Mouse (Mus musculus) urinary bladder, postnatal 36 days (tissue): Measurements from ENCODE around the gene Hoxd8.

Experiments used
- DNase-seq, 2 experiments: peaks; one replicate each; pipeline ENCODE4 v3.0.0; 2022; ENCODE audit warnings: low spot score in 2 of 2, mixed read lengths in 1 of 2

Gene Hoxd8

DNA sequence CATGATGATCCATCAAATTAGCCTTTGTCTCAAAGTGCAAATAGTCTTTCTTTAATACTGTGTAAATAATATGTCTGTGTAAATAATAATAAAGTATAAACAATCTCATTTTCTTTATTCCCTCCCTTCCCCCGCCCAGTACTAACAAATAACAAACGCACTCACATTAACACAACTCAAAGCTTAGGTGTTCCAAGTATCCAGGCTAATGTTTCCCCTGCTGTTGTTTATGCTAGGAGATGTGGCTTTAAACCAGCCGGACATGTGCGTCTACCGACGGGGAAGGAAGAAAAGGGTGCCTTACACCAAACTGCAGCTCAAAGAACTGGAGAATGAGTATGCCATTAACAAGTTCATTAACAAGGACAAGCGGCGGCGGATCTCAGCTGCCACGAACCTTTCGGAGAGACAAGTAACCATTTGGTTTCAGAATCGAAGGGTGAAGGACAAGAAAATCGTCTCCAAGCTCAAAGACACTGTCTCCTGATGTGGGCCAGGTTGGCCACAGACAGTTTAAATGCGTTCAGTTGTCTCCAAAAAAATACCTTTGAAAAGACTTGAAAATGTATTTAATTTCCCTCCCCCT, 34.7 kb upstream of the Hoxd8 start:
- DNase-seq = no peak

DNA sequence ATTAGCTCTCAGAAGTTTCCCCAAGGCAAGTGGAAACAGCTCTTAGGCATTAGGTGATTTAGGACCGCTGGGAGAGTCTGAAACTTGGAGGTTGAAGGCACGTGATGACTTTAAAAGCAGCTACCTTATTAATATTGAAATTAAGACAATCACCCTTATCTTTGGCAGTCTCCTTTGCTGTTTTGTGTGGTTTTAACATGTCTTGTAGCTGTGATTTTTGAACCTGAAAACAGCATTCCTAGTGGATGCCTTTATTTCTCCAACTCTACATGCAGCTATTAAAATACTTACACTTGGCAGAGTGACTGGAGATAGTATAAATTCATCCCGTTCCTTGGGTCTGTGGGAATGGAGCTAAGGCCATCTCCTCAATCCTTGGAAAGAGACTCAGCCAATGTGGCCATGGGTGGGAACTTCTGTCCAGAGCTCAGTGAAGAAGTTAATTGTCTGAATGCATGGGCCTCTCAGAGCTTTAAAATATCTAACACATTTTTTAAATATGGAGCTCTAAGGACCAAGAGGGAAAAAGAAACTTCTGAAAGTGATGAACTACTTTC, 33.7 kb upstream of the Hoxd8 start:
- no peak for DNase-seq

DNA sequence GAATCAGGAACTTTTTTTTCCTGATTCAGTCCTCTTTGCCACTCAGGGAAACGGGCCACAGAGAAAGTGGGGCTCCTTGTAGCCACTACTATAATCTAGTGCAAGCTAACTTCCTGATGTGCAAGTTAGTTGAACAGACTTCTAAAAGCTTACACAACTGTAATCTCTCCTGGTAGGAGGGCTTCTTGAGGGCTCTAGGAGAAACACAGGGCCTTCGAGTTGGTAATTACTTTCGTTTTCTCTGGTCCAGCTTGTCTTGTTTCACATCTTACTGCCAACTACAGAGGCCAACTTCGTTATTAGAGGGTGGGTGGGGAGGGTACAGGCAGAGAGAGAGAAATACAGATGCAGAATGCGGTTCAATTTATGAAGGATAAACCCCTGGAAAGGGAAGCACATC, 32.6 kb upstream of the Hoxd8 start:
- no peak for DNase-seq

DNA sequence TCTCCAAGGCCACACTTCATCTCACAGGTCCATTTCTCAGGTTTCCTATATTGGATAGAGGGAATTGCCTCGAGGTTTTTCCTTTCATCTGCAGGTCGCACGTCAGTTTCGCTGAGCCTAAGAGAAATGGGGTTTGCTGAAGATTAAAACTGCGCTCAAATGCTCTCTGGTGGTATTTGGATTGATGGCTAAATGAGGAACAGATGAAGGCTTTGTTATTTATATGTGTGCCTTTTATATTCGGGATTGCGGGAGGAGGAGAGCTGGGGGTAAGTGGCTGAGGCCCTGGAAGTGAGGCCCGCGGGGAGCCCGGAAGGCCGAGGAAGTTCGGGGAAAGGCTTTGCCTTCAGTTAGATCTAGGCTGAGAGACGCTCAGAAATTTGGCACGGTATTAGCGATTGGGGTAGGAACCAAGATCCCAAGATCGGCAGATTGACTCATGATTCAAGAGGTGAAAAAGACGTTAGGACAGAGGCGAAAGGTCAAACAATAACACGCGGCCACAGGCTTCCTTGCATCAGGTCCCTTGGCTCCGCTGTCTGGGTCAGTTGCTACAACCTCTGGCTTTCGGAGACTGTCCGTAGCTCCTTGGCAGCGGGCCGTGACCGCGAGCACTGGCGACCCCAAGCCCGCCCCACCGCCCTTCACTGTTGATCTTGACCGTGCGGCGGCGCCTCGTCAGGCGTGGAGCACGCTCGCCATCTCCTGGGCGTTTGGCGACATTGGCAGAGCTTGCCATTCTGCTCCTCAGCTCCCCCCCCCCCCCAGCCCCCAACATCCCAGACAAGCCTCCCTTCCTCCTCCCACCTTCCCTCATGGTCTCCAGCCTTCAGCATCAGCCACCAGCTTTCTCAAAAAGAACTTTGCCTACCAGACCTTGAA, 31.7 kb upstream of the Hoxd8 start:
- no peak for DNase-seq

DNA sequence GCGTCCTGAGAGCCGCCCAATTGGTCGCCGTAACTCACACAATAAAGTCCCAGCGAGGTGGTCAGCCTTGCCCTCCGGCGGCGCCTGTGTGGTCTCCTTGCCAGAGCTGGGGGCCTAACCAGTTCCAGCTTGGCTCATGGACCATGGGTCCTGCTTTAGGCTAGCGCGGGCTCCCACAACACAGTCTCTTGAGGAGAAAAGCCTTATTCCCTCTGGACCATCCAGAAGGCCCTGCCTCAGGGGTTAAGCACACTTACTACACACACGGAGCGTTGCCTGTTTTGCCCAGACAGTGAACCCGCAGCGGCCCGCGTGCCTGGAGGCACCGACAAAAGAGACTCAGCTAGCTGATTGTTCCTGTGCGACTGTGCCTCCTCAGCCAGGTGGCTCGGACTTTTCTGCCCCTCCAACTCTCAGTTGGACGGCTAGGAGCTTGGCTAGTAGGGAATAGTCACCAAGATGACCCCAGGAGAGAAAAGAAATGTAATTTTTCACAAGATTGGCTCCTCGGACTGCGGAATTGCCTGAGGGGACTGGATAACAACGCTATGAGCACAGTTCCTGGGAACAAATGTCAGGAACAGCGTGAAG, 30.5 kb upstream of the Hoxd8 start:
- no peak for DNase-seq

DNA sequence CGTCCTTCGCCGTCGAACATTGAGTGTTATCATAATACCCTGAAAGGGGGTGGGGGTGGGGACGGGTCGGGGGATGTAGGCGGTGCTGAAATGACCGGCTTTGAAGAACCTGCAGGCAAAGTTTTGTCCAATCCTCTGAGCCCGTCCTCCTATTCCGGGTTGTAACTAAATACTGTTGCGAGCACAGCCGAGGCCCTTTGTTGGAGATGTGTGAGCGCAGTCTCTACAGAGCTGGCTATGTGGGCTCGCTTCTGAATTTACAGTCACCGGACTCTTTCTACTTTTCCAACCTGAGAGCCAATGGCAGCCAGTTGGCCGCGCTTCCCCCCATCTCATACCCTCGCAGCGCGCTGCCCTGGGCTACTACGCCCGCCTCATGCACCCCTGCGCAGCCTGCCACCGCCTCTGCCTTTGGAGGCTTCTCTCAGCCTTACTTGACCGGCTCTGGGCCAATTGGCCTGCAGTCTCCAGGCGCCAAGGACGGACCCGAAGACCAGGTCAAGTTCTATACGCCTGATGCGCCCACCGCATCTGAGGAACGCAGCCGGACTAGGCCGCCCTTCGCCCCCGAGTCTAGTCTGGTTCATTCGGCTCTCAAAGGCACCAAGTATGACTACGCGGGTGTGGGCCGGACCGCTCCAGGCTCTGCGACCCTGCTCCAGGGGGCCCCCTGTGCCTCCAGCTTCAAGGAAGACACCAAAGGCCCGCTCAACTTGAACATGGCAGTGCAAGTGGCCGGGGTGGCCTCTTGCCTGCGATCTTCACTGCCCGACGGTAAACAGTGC, 29.3 kb upstream of the Hoxd8 start, which contains the start of gene Hoxd12:
Gene Hoxd12, plus strand, starts transcription at position 133 of the 785 bp plus-strand sequence.
- DNase-seq = no peak

DNA sequence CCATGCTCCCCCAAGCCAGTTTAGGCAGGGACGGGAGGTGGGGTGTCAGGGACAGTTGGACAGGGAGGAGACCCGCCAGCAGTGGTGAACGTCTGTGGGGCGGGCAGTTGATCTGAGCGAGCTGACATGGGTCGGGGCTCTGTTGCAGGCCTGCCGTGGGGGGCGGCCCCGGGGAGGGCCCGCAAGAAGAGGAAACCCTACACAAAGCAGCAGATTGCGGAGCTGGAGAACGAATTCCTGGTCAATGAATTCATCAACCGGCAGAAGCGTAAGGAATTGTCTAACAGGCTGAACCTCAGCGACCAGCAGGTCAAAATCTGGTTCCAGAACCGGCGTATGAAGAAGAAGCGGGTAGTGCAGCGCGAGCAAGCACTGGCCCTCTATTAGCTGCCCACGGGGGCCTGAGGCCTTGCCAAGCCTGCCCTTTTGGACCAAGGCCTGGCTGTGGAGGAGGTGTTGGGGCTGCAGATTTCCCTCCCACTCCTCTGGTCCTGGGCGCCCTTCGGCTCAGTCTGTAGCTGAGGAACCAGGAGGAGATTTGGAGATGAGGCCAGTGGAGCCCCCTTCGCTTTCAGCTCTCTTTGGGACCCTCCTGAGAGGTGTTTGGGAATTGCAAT, 28.6 kb upstream of the Hoxd8 start:
- DNase-seq = no peak

DNA sequence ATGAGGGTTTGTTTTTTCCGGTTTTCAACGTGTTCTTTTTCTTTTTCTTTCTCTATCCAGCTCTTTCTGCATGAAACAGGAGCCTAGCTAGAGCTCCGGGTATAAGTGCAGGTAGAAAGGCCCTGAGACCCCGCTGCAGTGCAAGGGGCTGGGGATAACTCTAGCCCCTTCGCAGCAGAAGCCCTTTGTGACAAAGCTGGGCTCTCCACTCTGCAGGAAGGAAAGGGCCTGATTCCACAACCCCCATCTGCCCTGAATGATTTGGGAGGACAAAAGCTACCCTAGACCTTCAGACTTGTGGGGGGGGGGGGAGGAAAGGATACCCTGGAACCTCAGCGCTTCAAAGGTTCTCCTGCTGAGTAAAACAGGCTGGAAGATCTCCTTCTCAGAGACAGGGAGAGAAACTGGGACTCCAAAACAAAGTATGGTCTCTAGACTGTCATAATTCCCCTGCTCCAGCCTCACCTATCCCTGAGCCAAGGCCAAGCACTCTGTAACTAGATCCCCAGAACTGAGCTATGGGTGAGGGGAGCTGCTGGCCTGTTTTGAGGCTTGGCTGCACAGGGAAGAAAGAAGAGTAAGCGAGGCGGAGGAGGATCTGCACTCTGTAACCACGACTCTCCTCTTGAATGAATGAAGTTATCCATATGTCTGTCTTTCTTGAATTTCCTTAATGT, 27.9 kb upstream of the Hoxd8 start:
- no peak for DNase-seq

DNA sequence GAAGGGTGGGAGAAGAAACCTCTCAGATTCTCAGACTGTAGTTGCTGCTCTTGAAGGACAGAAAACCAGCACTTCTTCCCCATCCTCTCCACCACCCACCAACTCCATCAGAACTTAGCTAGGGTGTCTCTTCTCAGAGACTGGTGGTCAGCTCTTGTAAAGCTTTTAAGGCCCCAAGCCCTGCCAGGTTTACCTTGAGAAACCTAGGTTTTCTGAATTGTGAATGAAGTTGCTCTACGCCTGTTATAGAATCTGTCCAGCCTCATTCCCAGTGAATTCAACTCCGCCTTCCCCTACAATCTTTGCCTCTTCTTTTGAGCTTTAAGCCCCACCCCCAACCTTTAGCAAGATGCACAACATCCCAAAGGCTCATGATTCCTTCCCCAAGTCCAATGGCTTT, 27.3 kb upstream of the Hoxd8 start:
- DNase-seq = no peak

DNA sequence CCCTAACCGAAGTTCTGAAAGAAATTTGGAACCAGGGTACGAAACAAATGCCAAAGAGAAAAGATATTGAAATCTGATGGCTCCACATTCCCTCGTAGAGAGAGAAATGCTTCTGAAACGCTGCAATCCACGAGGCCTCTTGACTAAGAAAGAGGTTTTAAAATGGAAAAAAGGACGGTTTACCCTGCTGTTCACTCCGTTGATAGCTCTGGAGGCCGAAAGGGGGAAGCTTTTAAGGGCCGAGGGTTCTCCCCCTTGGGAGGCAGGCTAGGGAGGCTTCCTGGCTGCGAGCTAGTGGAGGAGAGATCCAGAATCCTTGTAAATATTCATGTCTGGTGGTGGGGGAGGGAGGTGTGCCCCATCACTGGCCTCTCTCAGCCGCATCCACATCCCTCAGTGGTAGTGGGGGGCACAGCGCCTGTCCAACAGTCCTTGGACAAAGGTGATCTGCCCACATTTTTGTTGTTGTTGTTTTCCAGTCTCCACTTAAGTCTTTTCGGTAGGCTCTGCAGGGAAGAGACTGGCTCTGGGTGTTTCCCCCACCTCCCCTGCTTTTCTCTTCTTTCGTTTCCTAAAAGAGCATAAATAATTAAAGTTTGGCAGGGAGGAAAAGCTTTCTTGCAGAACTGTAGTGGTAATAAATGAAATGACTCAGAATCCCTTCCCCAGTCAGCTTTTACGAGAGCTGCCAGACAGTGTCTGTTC, 25.4 kb upstream of the Hoxd8 start, which contains the start of gene Hoxd11:
Gene Hoxd11, plus strand, starts transcription at position 667 of the 705 bp plus-strand sequence.
- no peak for DNase-seq

DNA sequence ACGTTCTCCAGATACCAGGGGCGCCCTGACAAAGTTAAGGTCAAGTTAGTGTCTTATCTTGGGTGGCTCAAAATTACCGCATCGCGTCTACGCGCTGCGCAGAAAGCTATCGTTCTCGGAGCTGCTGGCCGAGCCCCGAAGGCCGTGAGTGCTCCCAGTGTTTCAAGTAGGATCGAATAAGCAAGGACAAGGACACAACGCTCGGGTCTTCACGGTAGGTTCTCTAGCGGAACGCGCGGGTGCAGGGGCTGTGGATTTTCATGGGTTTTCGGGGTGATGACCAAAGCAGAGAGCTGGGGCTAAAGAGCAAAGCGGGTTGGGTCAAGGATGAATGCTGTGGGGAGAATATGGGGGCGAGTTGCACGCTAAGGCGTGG, 24.8 kb upstream of the Hoxd8 start:
- no peak for DNase-seq

DNA sequence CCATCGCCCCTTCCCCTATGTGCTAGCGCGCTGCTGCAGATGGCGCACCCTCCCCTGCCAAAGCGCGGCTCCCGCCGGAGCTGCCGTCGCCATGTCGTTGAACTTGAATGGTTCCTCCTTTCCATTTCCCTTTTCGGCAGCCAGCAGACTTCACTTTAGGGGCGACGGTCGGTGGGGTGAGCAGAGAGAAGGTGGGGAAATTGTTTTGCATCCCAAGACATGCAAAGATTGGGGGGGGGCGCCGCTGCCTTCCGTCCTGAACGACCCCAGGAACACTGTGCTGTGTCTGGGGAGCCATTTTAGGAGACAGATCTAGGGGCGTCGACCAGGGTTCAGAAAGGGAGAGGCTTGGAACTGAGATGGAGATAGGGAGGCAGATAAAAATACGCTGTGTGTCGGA, 24.4 kb upstream of the Hoxd8 start:
- no peak for DNase-seq

DNA sequence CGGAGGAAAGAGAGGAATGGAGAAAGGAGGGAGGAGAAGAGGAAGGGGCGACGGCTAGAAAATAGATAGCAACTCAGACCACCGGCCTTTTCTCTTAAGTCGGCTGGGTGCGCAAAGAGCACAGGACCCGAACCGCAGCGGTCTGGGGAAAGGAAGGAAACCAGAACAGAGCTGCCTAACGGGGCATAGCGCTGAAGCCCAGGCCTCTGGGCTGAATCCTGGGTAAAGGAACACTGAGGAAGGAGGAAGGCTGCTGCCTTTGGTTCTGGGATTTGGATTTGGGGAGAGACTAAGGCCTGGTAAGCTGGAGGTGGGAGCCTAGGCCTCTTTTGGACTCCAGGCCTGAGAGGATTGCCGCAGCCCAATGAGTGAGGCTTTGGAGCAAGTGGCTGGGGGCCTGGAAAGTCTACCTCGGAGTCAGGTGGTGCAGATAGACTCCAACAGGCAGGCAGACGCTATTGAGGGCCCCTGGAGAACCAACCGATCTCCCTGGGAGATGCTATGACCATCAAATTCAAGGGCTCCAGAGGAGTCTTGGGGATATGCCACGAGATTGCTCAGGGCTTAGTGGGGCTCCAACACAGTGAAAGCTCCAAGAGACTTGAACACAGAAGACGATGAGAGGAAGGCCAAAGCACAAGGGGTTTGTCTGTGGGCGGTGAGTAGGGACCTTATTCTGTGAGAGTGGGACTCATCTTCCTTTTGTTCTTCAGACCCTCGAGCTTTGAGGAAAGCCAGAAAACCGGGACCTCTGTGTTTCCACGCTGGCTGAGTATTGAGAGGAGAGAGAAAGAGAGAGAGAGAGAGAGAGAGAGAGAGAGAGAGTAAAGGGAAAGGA, 23.6 kb upstream of the Hoxd8 start:
- DNase-seq = no peak

DNA sequence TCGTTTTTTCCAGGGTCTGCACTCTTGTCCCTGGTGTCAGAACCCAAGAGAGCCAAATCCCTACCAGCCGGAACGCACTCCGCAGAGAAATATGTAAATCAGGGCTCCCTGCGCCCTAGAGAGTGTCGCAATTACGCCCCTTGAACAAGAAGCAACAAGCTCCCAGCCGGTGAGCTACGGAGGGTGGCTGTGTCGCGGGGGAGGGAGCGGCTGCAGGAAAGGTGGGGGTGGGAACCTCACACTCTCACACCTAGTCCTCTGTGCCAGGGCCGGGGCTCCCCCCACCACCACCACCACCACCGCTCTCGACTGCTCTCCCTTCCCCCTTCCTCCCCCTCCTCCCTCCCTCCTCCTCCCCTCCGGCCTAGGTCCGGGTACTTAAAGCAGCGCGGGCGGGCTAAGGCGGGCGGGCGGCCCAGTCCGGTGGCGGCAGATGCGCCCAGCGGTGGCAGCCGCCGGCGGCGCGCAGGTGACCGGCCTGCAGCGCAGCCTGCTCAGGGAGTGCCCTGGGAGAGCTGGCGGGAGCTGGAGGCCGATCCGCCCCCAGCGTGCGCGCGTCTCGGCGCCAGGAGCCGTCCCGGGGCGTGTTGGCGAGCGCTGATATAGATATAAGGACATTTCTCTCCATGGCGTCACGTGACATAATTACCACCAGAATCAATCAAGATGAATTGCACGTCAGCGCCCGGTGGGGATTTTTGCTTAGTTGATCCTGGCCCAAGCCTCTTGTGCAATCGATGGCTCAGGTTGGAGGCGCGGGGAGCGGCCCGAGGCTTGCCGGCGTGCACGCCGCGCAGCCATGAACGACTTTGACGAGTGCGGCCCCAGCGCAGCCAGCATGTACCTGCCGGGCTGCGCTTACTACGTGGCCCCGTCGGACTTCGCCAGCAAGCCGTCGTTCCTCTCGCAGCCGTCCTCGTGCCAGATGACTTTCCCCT, 22.6 kb upstream of the Hoxd8 start:
- no peak for DNase-seq

DNA sequence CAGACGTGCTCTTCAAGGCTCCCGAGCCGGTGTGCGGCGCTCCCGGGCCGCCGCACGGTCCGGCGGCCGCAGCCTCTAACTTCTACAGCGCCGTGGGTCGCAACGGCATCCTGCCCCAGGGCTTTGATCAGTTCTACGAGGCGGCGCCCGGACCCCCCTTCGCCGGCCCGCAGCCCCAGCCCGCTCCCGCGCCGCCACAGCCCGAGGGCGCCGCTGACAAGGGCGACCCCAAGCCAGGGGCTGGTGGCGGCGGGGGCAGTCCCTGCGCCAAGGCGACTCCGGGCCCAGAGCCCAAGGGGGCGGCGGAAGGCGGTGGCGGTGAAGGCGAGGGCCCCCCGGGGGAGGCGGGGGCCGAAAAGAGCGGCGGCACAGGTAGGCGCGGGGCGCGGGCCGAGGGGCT, 21.6 kb upstream of the Hoxd8 start:
- DNase-seq = no peak

DNA sequence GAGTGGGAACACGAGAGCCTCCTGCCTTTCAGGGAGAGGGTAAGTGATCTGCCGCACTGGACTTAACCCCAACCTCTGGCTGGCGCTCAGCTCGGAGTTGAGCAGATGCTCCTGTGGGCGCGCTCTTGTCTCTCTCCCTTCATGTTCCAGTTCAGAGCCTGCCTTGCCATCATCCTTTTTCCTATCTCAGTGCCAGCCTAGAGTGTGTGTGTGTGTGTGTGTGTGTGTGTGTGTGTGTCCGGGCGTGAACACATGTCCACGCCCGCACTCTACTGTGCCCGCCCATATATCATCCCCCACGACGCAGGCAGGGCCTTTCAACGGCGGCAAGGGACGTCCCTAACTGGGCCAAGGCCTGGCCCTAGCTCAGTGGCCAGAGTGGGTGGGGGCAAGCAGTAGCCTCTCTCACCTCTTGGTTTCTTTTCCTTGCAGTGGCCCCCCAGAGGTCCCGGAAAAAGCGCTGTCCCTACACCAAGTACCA, 20.9 kb upstream of the Hoxd8 start:
- no peak for DNase-seq

DNA sequence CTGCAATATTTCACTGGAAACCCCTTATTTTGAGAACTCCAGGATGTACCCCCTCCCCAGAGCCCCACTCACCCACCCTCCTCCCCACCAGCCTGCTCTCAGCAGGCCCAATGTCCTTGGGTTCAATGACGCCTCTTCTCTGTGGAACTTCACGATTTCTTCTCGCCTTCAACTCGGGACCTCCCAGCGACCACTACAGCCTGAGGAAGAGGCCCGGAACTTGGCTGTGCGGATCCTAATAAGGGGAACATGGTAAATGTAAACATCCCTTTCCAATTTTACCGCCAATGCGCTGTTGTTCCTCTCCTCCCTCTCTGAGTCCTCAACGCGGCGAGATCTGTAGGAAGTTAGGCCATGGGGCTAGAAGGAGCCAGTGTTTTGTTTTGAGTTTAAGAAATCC, 20.3 kb upstream of the Hoxd8 start:
- no peak for DNase-seq

DNA sequence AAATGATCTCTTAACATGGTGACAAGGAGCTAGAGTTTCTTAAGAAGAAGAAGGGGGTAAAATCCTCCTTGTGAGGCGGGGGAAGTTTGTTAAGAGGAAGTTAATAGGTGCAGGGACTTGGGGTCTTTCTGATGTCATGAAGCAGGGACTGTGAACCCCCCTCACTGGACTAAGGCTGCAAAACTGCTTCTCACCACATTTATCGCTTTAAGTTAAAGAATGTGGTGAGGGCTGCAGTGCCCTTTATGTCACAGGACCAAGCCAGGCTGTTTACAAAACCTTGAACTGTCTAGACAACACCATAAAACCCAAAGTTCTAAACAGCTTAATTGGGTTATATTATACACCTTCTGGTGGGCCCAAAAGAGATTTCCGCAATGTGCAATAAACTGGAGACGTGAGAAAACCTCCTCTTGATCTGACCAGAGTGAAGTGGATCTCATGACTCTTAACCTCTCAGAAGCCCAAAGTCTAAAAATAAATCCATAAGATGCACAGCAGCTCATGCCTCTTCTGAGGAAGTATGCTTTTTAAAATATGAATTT, 19.3 kb upstream of the Hoxd8 start:
- no peak for DNase-seq
